Mouse (Mus musculus): ENCODE measurements around the gene Tbc1d22a.

DNA sequence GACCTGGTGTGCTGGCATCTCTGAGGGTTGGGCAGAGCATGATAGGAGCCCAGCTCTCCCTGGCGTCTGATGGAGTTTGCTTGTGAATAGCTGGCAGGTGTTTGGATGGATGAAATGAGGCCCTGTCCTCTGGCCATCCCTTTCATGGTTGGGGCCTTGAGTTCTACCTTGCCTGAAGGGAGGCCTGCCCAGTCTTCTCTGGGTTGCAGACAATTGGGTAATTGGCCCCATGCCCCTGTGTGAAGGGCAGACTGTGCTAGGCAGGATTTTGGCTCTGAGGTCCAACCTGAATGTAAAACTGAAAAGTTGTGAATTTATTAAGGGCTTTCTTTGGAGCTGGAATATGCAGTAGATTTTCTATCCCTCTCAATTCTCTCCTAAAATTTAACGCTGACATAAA lies 204.2 kb downstream of the Tbc1d22a start:
- TF ChIP-seq CHD2 (IDR thresholded peaks at IDR 0.05; ENCODE audit: low read depth, low read length) (no peak), HCFC1 (IDR thresholded peaks at IDR 0.05; ENCODE audit: borderline replicate concordance, insufficient read depth, low read length) (no peak), MAFK (IDR thresholded peaks at IDR 0.05; ENCODE audit: insufficient read depth, low read depth, low read length) (no peak)

Measured in ES-E14 (cell line).